Mouse (Mus musculus) heart, postnatal 0 days (tissue): ENCODE data around the gene Vwa5b2. TPM values are rescaled to one million over a fixed set of nuclear protein-coding genes. Genes with fewer than 3 reads are reported as not detected.

ENCODE experiments used
- ATAC-seq: fragments of 200-750 bp; cut with Nextera tagmentation; 2 replicates; pipeline ENCODE4 v1.8.0; 2017; ENCODE audit warnings: low read depth, moderate number of reproducible peaks, moderate library complexity; ENCODE audit not compliant: insufficient read depth
- DNase-seq: peaks from one replicate; pipeline ENCODE4 v3.0.0-alpha.2; 2016; ENCODE audit warnings: low spot score
- H3K27ac ChIP-seq: fragments of 300-500 bp; sonication (generic); 2 replicates; pipeline ENCODE4 v1.5.1; 2014; ENCODE audit warnings: low read depth, mild to moderate bottlenecking
- H3K27me3 ChIP-seq: fragments of 300-500 bp; sonication (generic); 2 replicates; pipeline ENCODE4 v1.6.1; 2014; ENCODE audit warnings: low read length, mixed read lengths; ENCODE audit not compliant: control insufficient read depth, insufficient read depth
- H3K36me3 ChIP-seq: fragments of 300-500 bp; sonication (generic); replicated peaks from 2 replicates; pipeline ENCODE4 v1.6.1; 2014; ENCODE audit warnings: low read length, mixed read lengths; ENCODE audit not compliant: control insufficient read depth, insufficient read depth
- H3K4me1 ChIP-seq: fragments of 300-500 bp; sonication (generic); 2 replicates; pipeline ENCODE4 v1.6.1; 2014; ENCODE audit warnings: antibody characterized with exemption; ENCODE audit not compliant: control insufficient read depth, insufficient read depth
- H3K4me2 ChIP-seq: fragments of 300-500 bp; sonication (generic); 2 replicates; pipeline ENCODE4 v1.6.1; 2014; ENCODE audit warnings: low read depth, mild to moderate bottlenecking, low read length, moderate library complexity
- H3K4me3 ChIP-seq: fragments of 300-500 bp; sonication (generic); 2 replicates; pipeline ENCODE4 v1.5.1; 2014; ENCODE audit warnings: low read depth, low read length
- H3K9ac ChIP-seq: fragments of 300-500 bp; sonication (generic); replicated peaks from 2 replicates; pipeline ENCODE4 v1.6.1; 2014; ENCODE audit warnings: low read depth, low read length, mixed read lengths
- H3K9me3 ChIP-seq: fragments of 300-500 bp; sonication (generic); replicated peaks from 2 replicates; pipeline ENCODE4 v1.6.1; 2016; ENCODE audit warnings: low read length; ENCODE audit not compliant: control insufficient read depth
- CTCF ChIP-seq: IDR thresholded peaks from 2 replicates; pipeline ENCODE4 v1.5.1; 2016; ENCODE audit warnings: antibody characterized with exemption, control low read depth, low read depth
- EP300 ChIP-seq: IDR thresholded peaks from 2 replicates; pipeline ENCODE4 v1.6.1; 2016; ENCODE audit warnings: antibody characterized with exemption, low read depth
- WGBS: fragments of 180-500 bp; shearing (Covaris S2); extraction: QIAGEN DNeasy Blood & Tissue Kit; methylation state at CpG from one replicate; pipeline ENCODE4 v1.1.7; 2014; 5-methylcytosine and 5-hydroxymethylcytosine counted together
- polyA plus RNA-seq: library from polyadenylated mRNA; unstranded; fragments of >200 nt; fragmentation: Nextera tagmentation; extraction: Ambion mirVana; gene quantifications from 2 replicates; pipeline ENCODE4 v1.2.1, GENCODE M21; 2015
- total RNA-seq: library from RNA; depleted of rRNA; stranded (reverse); fragments of >200 nt; gene quantifications from 2 replicates; pipeline ENCODE4 v1.2.3, GENCODE M21; 2014; ENCODE audit warnings: low replicate concordance

Gene Vwa5b2
- total and polyA plus RNA-seq, 2 experiments from 2014 or later = 0.46 TPM; not detected in 1

DNA sequence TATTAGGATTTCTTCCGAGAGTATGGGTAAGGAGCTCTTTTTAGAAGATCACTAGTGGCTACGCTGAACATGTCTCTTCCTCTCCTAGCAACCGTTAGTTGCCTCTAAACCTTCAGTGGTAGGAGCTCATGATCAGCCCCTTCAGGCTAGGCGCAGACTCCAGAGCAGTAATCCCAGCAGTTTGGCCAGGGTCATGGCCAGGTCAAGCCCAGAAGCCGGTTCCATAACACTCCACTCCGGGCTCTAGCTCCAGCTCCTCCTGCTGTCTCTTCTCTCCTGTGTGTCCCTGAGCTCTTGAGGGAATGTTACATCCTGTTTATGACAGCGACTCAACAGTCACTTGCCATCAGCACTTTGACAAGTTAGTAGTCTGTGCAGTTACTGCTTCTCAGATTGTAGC, 31.9 kb upstream of the Vwa5b2 start:
- ATAC-seq = no peak
- H3K9me3 ChIP-seq = no peaks in the 10 kb centered on the region

GRCm38 (mm10) chr16:20565075-20565474, 24.2 kb upstream of the Vwa5b2 start:
- TF ChIP-seq EP300 (no peak), CTCF (no peak)
- 67% methylated on average over 1 of the region's 1 CpGs for WGBS

More for the DNA sequence above, 31.9 kb upstream of the Vwa5b2 start:
- no peak for TF ChIP-seq CTCF
- Histone ChIP-seq H3K4me3 (no peak overlapping the region), H3K4me2 (no peak overlapping the region), H3K9ac (no peak overlapping the region), H3K27ac (no peak overlapping the region), H3K27me3 (no peaks in the 10 kb centered on the region), H3K4me1 (no peaks in the 10 kb centered on the region), H3K36me3 (peaks cover 95% of the 10 kb centered on the region)
- no peak for DNase-seq
- WGBS = 71% methylated on average over 7 of the region's 7 CpGs

DNA sequence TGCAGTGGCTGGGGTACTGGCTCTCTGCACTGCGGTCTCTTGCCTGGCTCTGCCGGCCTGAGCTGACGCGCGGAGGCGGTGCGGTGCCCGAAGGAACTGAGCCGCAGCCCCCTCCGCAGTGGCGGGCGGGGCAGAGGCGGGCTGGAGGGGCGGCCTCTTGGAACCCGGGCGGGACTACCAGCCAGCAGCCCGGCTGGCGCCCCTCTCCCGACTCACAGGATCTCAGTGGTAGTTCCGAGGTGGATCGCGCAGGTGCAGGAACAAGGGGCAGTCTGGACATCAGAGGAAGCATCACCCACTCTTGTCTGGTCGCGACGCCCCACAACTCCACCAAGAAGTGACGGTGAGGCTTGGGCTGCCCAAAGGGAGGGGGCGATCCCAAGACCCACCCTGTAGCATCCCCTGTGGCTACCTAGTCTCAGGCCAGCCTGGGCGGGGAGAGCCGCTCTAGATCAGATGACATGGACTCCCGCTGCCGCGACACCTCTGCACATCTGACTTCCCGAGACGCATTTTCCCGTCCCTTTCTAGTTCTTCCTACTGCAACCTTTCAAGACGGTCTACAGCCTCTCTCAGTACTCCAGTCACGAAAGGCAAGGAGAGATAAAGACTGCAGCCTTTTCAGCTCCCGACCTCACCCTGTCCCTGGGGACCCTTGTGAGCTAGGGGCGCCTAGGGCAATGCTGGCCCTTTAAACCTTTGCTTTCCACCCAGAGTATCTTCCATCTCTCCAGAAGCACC, 838 bp downstream of the Vwa5b2 start:
- Histone ChIP-seq H3K27me3 (peaks cover 58% of the 10 kb centered on the region), H3K4me3 (peak overlapping the region; percentile 52), H3K36me3 (no peaks in the 10 kb centered on the region), H3K9me3 (no peaks in the 10 kb centered on the region), H3K27ac (no peak overlapping the region), H3K4me1 (peaks cover 11% of the 10 kb centered on the region; the same call in 1 of the 2 replicates), H3K4me2 (peak overlapping the region; percentile 75), H3K9ac (0 out of 2 replicates have a peak overlapping the region, but pooled peaks have one; percentile 7)
- ATAC-seq = no peak
- DNase-seq = no peak
- TF ChIP-seq CTCF (no peak), EP300 (no peak)
- under 1% methylated on average over 39 of the region's 39 CpGs for WGBS

More at GRCm38 (mm10) chr16:20565075-20565474, 24.2 kb upstream of the Vwa5b2 start:
- H3K27me3 ChIP-seq = no peaks in the 10 kb centered on the region
- no peaks in the 10 kb centered on the region for H3K9me3 ChIP-seq
- no peak overlapping the region for H3K4me2 ChIP-seq
- H3K27ac ChIP-seq = no peak overlapping the region
- H3K9ac ChIP-seq = no peak overlapping the region
- H3K4me1 ChIP-seq = no peaks in the 10 kb centered on the region
- H3K4me3 ChIP-seq = no peak overlapping the region
- H3K36me3 ChIP-seq = peaks cover 33% of the 10 kb centered on the region
- no peak for DNase-seq
- ATAC-seq = no peak

GRCm38 (mm10) chr16:20590680-20591038, 1.4 kb downstream of the Vwa5b2 start:
- Histone ChIP-seq H3K27me3 (peaks cover 58% of the 10 kb centered on the region), H3K4me1 (peaks cover 11% of the 10 kb centered on the region; the same call in 1 of the 2 replicates), H3K4me2 (peak overlapping the region; percentile 75), H3K27ac (no peak overlapping the region), H3K36me3 (no peaks in the 10 kb centered on the region), H3K9ac (no peak overlapping the region), H3K4me3 (peak overlapping the region; percentile 52), H3K9me3 (no peaks in the 10 kb centered on the region)
- ATAC-seq = 0 out of 2 replicates have a peak, but pooled peaks have one; percentile 14
- no peak for DNase-seq
- TF ChIP-seq EP300 = no peak
- TF ChIP-seq CTCF = no peak
- 5% methylated on average over 17 of the region's 17 CpGs for WGBS

DNA sequence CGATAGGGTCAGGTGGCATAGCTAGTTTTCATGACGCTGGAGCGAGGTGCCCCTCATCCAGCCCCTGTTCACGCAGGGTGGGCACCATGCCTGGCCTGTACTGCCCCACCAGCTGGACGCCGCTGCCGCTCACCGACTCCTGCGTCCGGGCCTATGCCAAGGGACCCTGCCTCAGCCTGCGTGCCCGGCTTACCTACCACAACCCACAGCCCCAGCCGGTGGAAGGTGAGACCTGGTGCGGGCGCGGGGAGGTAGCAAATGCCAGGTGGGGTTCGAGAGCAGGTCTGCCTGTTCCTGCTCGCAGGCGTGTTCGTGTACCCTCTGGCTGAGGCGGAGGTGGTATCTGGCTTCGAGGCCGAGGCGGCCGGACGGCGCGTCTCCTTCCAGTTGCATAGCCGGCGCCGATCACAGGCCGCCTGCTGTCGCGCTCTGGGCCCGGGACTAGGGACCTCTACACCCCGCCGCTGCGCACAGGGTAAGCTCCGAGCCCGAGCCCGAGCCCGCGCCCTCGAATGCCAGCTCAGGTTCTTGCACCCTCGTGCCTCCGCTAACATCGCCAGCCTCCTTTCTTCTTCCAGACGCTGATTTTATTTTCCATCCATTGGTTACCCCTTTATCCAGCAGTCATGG, 1.9 kb downstream of the Vwa5b2 start:
- Histone ChIP-seq H3K36me3 (no peaks in the 10 kb centered on the region), H3K4me2 (peak overlapping the region; percentile 12; the same call in 1 of the 2 replicates), H3K4me3 (peak overlapping the region; percentile 15; the same call in 1 of the 2 replicates), H3K27me3 (peaks cover 62% of the 10 kb centered on the region), H3K9ac (no peak overlapping the region), H3K27ac (no peak overlapping the region), H3K9me3 (no peaks in the 10 kb centered on the region), H3K4me1 (peaks cover 11% of the 10 kb centered on the region; the same call in 1 of the 2 replicates)
- TF ChIP-seq CTCF (no peak), EP300 (no peak)
- ATAC-seq (no peak), DNase-seq (no peak)
- 5% methylated on average over 48 of the region's 48 CpGs for WGBS
